Mouse (Mus musculus): ENCODE measurements at regions not wholly inside any gene's neighbourhood (a gene's known extent, or its start where the extent isn't known, plus 50 kb on each side); places are given as distances from the start of the nearest gene placed in this dataset.

GRCm38 (mm10) chr17:62415152-62415551 lies 466.0 kb downstream of the Efna5 start:
- no peak for DNase-seq (ENCODE audit: low spot score)

- DNase-seq (ENCODE audit: low spot score) = no peak
Measured at GRCm38 (mm10) chr17:62412666-62413180, 468.4 kb downstream of the Efna5 start.

- DNase-seq (ENCODE audit: low spot score) = no peak
Measured at GRCm38 (mm10) chr17:62403739-62404138, 477.4 kb downstream of the Efna5 start.

DNA sequence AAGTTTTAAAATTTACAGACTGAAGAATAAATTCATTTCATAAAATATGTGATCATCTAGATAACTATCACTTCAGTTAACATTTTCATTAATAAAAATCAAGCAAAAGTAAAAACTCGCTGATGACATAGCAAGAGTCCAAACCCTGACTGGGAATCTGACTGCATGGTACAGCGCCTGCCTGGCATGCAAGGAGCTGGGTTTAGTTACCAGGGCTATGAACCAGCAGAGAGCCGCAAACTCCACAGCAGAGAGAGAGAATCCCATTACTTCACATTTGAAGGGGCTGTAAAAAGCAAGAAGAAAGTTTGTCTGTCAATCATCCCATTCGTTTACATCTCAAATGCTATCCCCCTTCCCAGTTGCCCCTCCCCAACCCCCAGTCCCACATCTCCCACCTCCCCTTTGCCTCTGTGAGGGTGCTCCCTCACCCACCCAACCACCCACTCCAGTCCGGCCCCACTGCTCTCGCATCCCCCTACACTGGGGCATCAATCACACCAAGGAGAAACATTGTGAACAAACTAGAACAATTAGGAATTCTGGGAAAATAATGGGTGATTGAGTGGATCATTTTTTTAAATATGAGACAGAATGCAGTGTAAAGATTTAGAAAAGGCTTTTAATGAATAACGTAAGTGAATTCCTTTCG lies 487.6 kb downstream of the Efna5 start:
- no peak for DNase-seq (ENCODE audit: low spot score)

GRCm38 (mm10) chr17:62384053-62384452 lies 497.1 kb downstream of the Efna5 start:
- no peak for DNase-seq (ENCODE audit: low spot score)

DNA sequence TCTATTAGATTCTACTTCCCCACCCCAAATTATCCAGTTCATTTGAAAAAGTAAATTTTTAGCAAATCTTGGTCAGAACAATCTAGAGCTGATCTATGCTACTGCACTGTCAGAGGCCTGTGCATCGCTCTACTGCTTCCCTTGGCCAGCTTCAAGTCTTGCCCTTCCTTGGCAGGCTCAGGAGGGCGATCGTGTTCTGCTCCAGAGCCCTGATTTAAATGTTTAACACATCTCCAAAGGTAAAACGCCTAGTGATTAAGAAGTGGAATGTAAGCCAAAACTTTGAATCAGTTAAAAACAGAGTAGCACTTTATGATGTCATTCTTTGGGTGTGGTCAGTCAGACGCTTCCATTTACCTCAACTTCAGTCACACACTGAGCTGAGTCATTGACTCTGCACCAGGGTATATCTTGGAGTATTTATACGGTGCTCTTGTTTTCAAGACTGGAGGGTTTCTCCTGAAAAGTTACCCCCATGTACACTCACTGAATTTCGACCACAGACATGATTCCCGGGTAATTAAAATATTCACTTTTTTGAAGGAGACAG lies 502.2 kb downstream of the Efna5 start:
- no peak for DNase-seq (ENCODE audit: low spot score)

- DNase-seq (ENCODE audit: low spot score) = no peak
Measured at GRCm38 (mm10) chr17:62369100-62369499, 512.0 kb downstream of the Efna5 start.

DNA sequence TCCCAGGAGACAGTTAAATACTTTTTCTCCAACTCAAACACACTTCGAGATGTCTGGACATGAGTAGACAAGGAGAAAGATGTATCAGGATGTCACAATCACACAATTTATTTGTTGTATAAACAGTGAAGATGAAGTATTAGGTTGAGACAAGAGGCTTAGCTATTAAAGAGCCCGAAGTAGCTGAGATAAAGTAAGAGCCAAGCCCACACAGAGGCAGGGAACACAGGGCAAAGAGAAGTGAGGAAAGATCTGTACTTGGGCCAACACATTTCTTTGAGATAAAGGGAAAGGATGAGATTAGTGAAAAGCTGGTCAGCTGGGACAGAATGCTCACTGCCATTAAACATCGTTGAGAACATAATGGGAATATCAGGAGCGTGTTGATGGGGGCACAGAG lies 513.2 kb downstream of the Efna5 start:
- no peak for DNase-seq (ENCODE audit: low spot score)

- DNase-seq (ENCODE audit: low spot score) = no peak
Measured at GRCm38 (mm10) chr17:62358323-62358722, 522.8 kb downstream of the Efna5 start.

- DNase-seq (ENCODE audit: low spot score) = no peak
Measured at GRCm38 (mm10) chr17:62337890-62338557, 543.1 kb downstream of the Efna5 start.

DNA sequence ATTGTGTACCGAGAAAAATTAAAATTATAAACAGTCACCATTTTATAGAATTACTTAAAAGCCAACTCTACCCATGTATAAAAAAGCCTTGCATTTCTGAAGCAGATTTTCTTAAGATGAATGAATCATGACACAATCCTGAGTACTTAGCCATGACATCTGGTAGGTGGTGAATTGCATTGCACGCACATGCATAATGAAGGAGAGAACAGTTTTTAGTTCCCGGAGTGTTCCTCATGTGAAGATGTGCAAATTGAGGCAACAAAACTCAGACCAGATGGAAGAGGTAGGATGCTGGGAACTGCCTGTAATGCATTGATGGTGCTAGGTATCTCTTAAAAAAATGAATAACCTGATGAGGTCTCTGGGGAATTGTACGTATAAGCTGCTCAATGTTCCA lies 550.9 kb downstream of the Efna5 start:
- no peak for DNase-seq (ENCODE audit: low spot score)

- no peak for DNase-seq (ENCODE audit: low spot score)
Measured at GRCm38 (mm10) chr17:62326844-62327243, 554.3 kb downstream of the Efna5 start.

DNA sequence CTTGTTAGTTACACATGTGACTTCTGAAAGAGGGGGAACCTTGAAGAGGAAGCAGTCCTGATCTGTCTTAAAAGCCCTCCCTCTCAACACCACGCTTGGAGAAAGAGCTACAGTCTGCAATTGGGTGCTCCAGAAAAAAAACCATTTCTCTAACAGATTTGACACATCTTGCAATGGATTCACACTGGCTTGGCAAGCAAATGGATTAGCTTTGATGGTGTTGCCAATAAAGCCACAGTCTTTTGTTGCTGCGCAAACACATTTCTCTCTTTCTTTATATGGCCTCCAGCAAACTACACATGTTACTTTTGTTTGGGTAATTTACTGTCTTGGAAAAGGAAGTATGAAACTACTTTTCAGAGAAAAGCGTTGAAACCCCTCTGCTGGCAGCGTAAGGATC lies 562.1 kb downstream of the Efna5 start:
- no peak for DNase-seq (ENCODE audit: low spot score)

DNA sequence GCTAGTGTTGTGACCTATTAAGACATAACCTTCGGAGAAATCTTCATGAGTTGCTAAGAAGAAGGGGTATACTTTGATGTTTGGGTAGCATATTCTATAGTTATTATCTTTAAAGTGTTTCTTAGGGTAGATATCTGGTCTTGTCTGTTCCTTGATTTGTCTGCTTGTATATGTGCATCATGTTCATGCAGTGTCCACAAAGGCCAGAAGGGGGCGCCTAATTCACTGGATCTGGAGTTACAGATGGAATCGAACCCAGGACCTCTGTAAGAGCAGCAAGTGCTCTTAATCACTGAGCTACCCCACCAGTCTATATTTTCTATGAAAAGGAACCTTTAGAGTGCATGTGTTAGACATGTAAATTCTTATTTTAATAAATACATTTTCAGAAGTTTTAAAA lies 571.1 kb downstream of the Efna5 start:
- DNase-seq (ENCODE audit: low spot score) = no peak

GRCm38 (mm10) chr17:62307111-62307510 lies 574.0 kb downstream of the Efna5 start:
- DNase-seq (ENCODE audit: low spot score) = no peak

- no peak for DNase-seq (ENCODE audit: low spot score)
Measured at GRCm38 (mm10) chr17:62306524-62306923, 574.6 kb downstream of the Efna5 start.

GRCm38 (mm10) chr17:62305140-62305539 lies 576.0 kb downstream of the Efna5 start:
- DNase-seq (ENCODE audit: low spot score) = no peak

- no peak for DNase-seq (ENCODE audit: low spot score)
Measured at GRCm38 (mm10) chr17:62304073-62304472, 577.0 kb downstream of the Efna5 start.

DNA sequence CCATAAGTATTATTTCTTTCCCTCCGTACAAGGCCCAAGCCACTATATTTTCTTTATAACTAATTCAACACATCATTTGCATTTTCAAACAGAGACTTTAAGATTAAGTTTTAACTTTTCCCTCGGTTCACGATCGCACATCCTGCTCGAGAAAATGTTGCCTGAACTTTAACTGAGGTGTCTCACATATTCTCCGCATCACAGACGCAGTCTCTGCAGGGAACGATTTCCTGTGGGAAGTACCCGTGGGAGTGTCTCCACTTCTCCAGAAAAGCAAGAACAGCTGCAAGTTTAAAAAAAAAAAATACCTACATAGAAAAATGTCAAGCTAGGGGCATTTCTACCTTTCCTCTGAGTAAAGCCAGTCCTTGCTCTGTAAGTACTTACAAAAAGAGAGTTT lies 581.2 kb downstream of the Efna5 start:
- no peak for DNase-seq (ENCODE audit: low spot score)

- DNase-seq (ENCODE audit: low spot score) = no peak
Measured at GRCm38 (mm10) chr17:62297393-62298060, 583.6 kb downstream of the Efna5 start.

- no peak for DNase-seq (ENCODE audit: low spot score)
Measured at GRCm38 (mm10) chr17:62295412-62295811, 585.7 kb downstream of the Efna5 start.

DNA sequence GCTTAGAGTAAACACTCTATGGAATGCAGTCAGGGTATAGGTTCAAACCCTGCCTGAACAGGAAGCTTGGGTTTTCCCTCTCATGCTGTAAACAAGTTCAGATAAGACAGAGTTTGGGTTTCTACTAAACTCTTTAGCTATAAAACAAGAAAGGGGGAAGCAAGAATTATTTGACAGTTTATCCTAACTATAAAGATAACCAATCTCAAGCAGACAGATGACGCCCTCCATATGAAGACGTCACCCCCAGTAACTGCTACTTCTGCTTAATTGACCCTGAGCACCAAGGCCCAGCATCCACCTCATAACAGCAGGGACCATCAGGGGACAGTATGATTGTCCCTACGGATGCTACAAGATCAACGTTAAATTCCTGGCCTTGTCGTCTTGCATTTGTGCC lies 588.4 kb downstream of the Efna5 start:
- DNase-seq (ENCODE audit: low spot score) = no peak

GRCm38 (mm10) chr17:62287666-62288065 lies 593.5 kb downstream of the Efna5 start:
- DNase-seq (ENCODE audit: low spot score) = no peak

Data from urinary bladder, postnatal 10 days (tissue).